Mouse (Mus musculus): ENCODE data around the gene Ppp2ca. TPM values are rescaled to one million over a fixed set of nuclear protein-coding genes. Genes with fewer than 3 reads are reported as not detected.
"Not testable (repeated sequence)": the region's sequence is repeated elsewhere in the genome, so short reads cannot be mapped to it uniquely, and the experiment has no call there.

Gene Ppp2ca
- total RNA-seq, 4 experiments from 2014 or later, result 67.9 to 74.5 (median 69.6) TPM

GRCm38 (mm10) chr11:52145428-52145827, 46.9 kb downstream of the Ppp2ca start, which contains the start of gene Olfr1373:
Gene Olfr1373, minus strand, starts transcription at chr11:52145528.
- not testable (repeated sequence) for DNase-seq

DNA sequence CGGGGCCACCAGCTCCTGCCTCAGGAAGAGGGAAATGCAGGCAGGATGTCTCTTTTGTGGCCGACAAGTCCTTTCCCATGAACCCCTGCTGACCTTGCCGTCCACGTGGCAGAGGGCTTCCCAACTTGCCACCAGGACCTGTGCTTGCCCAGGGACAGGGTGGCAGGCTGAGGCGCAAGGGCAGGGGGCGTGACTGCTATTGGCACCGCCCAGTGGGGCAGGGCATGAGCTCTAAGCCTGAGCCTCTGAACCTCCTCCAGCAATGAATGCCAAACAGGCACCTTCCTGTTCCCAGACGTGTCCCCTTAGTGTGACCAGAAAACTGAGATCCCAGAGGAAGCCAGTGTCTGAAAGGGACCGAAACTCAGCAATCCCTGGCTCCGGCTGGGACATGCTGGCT, 65.4 kb downstream of the Ppp2ca start:
- peak; percentile 49 for DNase-seq

DNA sequence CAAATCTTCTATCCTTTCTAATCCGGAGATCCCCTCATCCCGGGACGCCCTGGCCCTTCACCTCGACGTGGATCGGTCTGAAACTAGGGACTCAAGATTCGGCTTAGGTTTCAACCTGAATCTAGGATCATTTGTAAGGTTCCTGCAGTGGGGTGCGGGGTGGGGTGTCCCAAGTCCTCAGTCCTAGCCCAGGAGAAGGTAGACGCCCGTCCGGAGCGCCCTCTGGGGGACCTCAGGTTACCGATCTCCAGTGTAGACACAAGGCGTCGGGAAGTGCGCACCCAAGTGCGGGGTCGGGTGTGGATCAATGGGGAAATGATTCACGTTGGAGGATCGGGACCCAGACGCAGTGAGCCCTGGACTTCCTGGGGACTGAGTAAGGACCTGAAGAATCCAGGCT, 68.6 kb downstream of the Ppp2ca start:
- no peak for DNase-seq

GRCm38 (mm10) chr11:52167901-52168302, 69.4 kb downstream of the Ppp2ca start:
- DNase-seq, result not testable (repeated sequence)

- DNase-seq, result no peak
Observed at GRCm38 (mm10) chr11:52168461-52168860, 70.0 kb downstream of the Ppp2ca start.

Small RNA genes within 50 kb of the gene (microRNA-seq; reads per million reads assigned to microRNA genes)
- 0.18 to 0.34 reads per million in 2 experiments for gene Gm24157
- gene Mir3061, result 3.9 to 8.7 reads per million in 2 experiments

Other genes starting within 250 kb of the Ppp2ca start
- 10 to 100 TPM; 21.1 to 36.2 (median 30.3) TPM for gene Jade2, start 241.0 kb upstream of the Ppp2ca start, total RNA-seq (2022)
- 10 to 100 TPM; 16.9 to 25.6 (median 21.3) TPM for gene Cdkn2aipnl, start 131.0 kb upstream of the Ppp2ca start, total RNA-seq (2022)
- 100 to 1,000 TPM; 124 to 144 (median 140) TPM for gene Ube2b, start 97.9 kb upstream of the Ppp2ca start, total RNA-seq (2022)
- 1 to 10 TPM; 3.0 to 5.5 (median 4.2) TPM for gene Cdkl3, start 94.5 kb upstream of the Ppp2ca start, total RNA-seq (2022)
- gene Olfr1373, start 46.8 kb downstream of the Ppp2ca start, total RNA-seq (2022), result not detected
- gene Olfr1371, start 115.3 kb downstream of the Ppp2ca start, total RNA-seq (2022), result not detected
- 100 to 1,000 TPM; 463 to 561 (median 519) TPM for gene Skp1a, start 133.3 kb downstream of the Ppp2ca start, total RNA-seq (2022)
- gene Tcf7, start 184.3 kb downstream of the Ppp2ca start, total RNA-seq (2022), result 10 to 100 TPM; 36.9 to 81.7 (median 55.2) TPM

Data from adrenal gland, adult 8-10 months (tissue).